Mouse (Mus musculus) stomach, postnatal 0 days (tissue): ENCODE data around the gene Epb41l1. TPM values are rescaled to one million over a fixed set of nuclear protein-coding genes. Genes with fewer than 3 reads are reported as not detected.
A peak's percentile ranks its signal among the peaks of the same experiment; 100 is the strongest.

Source experiments
- ATAC-seq: fragments of 200-750 bp; cut with Nextera tagmentation; 2 replicates; pipeline ENCODE4 v1.8.0; 2017; ENCODE audit not compliant: low FRiP score, low TSS enrichment
- DNase-seq: peaks from one replicate; pipeline ENCODE4 v3.0.0-alpha.2; 2016; ENCODE audit warnings: low spot score
- H3K27ac ChIP-seq: fragments of 300-500 bp; sonication (generic); replicated peaks from 2 replicates; pipeline ENCODE4 v1.5.1; 2014; ENCODE audit warnings: mild to moderate bottlenecking, control low read depth
- H3K27me3 ChIP-seq: fragments of 300-500 bp; sonication (generic); 2 replicates; pipeline ENCODE4 v1.6.1; 2014; ENCODE audit warnings: low read length; ENCODE audit not compliant: control insufficient read depth, insufficient read depth
- H3K36me3 ChIP-seq: fragments of 300-500 bp; sonication (generic); 2 replicates; pipeline ENCODE4 v1.6.1; 2014; ENCODE audit warnings: low read length, mixed read lengths; ENCODE audit not compliant: control insufficient read depth, insufficient read depth
- H3K4me1 ChIP-seq: fragments of 300-500 bp; sonication (generic); replicated peaks from 2 replicates; pipeline ENCODE4 v1.6.1; 2014; ENCODE audit warnings: antibody characterized with exemption; ENCODE audit not compliant: control insufficient read depth, insufficient read depth
- H3K4me2 ChIP-seq: fragments of 300-500 bp; sonication (generic); replicated peaks from 2 replicates; pipeline ENCODE4 v1.6.1; 2014; ENCODE audit warnings: low read depth, mild to moderate bottlenecking, control low read depth, moderate library complexity
- H3K4me3 ChIP-seq: fragments of 300-500 bp; sonication (generic); 2 replicates; pipeline ENCODE4 v1.5.1; 2014; ENCODE audit warnings: low read depth, low read length, control low read depth
- H3K9ac ChIP-seq: fragments of 300-500 bp; sonication (generic); 2 replicates; pipeline ENCODE4 v1.6.1; 2014; ENCODE audit warnings: mild to moderate bottlenecking, low read length, control low read depth, mixed read lengths
- H3K9me3 ChIP-seq: fragments of 300-500 bp; sonication (generic); 2 replicates; pipeline ENCODE4 v1.6.1; 2016; ENCODE audit warnings: low read length; ENCODE audit not compliant: control insufficient read depth
- CTCF ChIP-seq: IDR thresholded peaks from 2 replicates; pipeline ENCODE4 v1.5.1; 2016; ENCODE audit warnings: antibody characterized with exemption, low read depth, mild to moderate bottlenecking, moderate library complexity
- EP300 ChIP-seq: optimal IDR thresholded peaks from 2 replicates; pipeline ENCODE3; 2016; ENCODE audit warnings: antibody characterized with exemption
- WGBS: fragments of 180-500 bp; shearing (Covaris S2); extraction: QIAGEN DNeasy Blood & Tissue Kit; methylation state at CpG from one replicate; pipeline ENCODE4 v1.1.7; 2014; 5-methylcytosine and 5-hydroxymethylcytosine counted together
- polyA plus RNA-seq: library from polyadenylated mRNA; unstranded; fragments of >200 nt; fragmentation: Nextera tagmentation; extraction: Ambion mirVana; gene quantifications from 2 replicates; pipeline ENCODE4 v1.2.1, GENCODE M21; 2015

Gene Epb41l1
- polyA plus RNA-seq, 1 experiment from 2014 or later: 1.7 TPM

GRCm38 (mm10) chr2:156393155-156393828 is 27.4 kb upstream of the Epb41l1 start:
- no peak overlapping the region for H3K27ac ChIP-seq
- TF ChIP-seq EP300 (no peak), CTCF (no peak)
- H3K9me3 ChIP-seq: no peaks in the 10 kb centered on the region
- H3K4me1 ChIP-seq: no peaks in the 10 kb centered on the region
- DNase-seq (no peak), ATAC-seq (no peak)
- H3K4me2 ChIP-seq: no peak overlapping the region
- 47% methylated on average over 5 of the region's 5 CpGs for WGBS
- H3K9ac ChIP-seq: no peak overlapping the region
- no peaks in the 10 kb centered on the region for H3K27me3 ChIP-seq
- H3K4me3 ChIP-seq: peak overlapping the region; percentile 37; the same call in 1 of the 2 replicates
- no peaks in the 10 kb centered on the region for H3K36me3 ChIP-seq

DNA sequence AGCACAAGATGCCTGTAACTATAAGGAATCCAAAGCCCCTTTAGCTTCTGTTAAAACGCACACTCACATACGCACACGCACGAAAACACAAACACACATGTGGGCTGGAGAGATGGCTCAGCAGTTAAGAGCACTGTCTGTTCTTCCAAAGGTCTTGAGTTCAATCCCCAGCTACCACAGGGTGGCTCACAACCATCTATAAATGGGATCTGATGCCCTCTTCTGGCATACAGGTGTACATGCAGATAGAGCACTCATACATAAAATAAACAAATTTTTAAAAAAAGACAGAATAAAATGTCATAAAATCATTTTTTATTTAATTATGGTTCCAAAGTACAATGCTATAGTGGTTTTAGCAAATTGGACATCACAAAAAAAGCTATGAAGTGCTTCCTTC is 26.4 kb upstream of the Epb41l1 start:
- WGBS: 93% methylated on average over 4 of the region's 4 CpGs
- Histone ChIP-seq H3K4me1 (no peaks in the 10 kb centered on the region), H3K4me3 (no peak overlapping the region), H3K9ac (no peak overlapping the region), H3K4me2 (no peak overlapping the region), H3K36me3 (no peaks in the 10 kb centered on the region), H3K27me3 (no peaks in the 10 kb centered on the region), H3K27ac (no peak overlapping the region), H3K9me3 (no peaks in the 10 kb centered on the region)
- ATAC-seq (no peak), DNase-seq (no peak)
- peak; percentile 60 for TF ChIP-seq CTCF
- TF ChIP-seq EP300: no peak

GRCm38 (mm10) chr2:156396096-156396495 is 24.6 kb upstream of the Epb41l1 start:
- no peak for DNase-seq
- Histone ChIP-seq H3K4me3 (no peak overlapping the region), H3K9me3 (no peaks in the 10 kb centered on the region), H3K9ac (no peak overlapping the region), H3K4me2 (no peak overlapping the region), H3K4me1 (no peaks in the 10 kb centered on the region), H3K27ac (no peak overlapping the region), H3K27me3 (no peaks in the 10 kb centered on the region), H3K36me3 (no peaks in the 10 kb centered on the region)
- whole genome bisulfite sequencing: 82% methylated on average over 2 of the region's 2 CpGs
- no peak for TF ChIP-seq CTCF
- no peak for TF ChIP-seq EP300
- no peak for ATAC-seq

- Histone ChIP-seq H3K4me3 (no peak overlapping the region), H3K9ac (no peak overlapping the region), H3K27me3 (no peaks in the 10 kb centered on the region), H3K9me3 (no peaks in the 10 kb centered on the region), H3K36me3 (no peaks in the 10 kb centered on the region), H3K4me1 (no peaks in the 10 kb centered on the region), H3K27ac (no peak overlapping the region), H3K4me2 (no peak overlapping the region)
- no peak for ATAC-seq
- no peak for DNase-seq
- TF ChIP-seq CTCF (no peak), EP300 (no peak)
- WGBS: 92% methylated on average over 7 of the region's 7 CpGs
Observed at GRCm38 (mm10) chr2:156397988-156398387, 22.7 kb upstream of the Epb41l1 start.

DNA sequence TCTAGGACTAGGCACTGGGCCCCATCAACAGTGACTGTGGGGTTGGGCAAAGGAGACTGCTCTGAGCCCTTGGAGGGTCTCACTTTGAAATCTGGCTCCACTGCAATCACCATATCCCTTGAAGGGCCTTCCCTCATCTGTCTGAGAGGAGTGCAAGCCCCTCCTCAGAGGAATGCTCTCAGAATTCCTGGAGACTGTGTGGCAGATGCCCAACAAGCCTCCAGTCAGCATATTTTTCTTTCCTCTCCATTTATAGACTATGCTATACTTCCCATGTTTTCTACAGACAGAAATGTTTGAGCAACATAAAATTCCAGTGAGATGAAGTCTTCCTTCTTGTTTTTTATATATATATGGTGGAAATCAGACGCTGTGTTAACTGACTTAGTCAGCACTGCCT is 21.2 kb upstream of the Epb41l1 start:
- Histone ChIP-seq H3K27ac (no peak overlapping the region), H3K9ac (no peak overlapping the region), H3K9me3 (no peaks in the 10 kb centered on the region), H3K4me3 (no peak overlapping the region), H3K36me3 (no peaks in the 10 kb centered on the region), H3K4me2 (no peak overlapping the region), H3K4me1 (no peaks in the 10 kb centered on the region), H3K27me3 (no peaks in the 10 kb centered on the region)
- DNase-seq (no peak), ATAC-seq (no peak)
- 59% methylated on average over 1 of the region's 1 CpGs for WGBS
- no peak for TF ChIP-seq EP300

DNA sequence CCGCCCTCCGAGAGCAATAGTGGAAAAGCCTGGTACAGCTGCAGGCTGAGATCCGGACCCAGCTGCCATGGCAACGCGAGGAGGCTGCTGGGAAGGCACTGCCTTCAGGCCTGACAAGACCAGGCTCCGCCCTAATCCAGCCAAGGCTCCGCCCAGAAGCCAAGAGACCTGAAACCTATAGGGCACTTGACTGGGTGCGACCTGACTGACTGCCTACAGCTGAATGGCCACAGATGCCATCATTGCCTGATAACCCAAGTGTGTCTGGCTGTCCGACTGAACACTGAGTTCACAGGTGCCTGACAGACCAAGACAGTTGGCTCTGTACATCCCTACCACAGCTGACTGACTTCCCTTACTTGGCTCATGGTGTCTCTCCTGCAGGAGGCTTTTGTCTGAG is 19.4 kb upstream of the Epb41l1 start:
- Histone ChIP-seq H3K27me3 (no peaks in the 10 kb centered on the region), H3K9me3 (no peaks in the 10 kb centered on the region), H3K36me3 (no peaks in the 10 kb centered on the region), H3K9ac (no peak overlapping the region), H3K4me2 (no peak overlapping the region), H3K4me1 (no peaks in the 10 kb centered on the region), H3K4me3 (no peak overlapping the region), H3K27ac (no peak overlapping the region)
- peak; percentile 81 for DNase-seq
- peak; percentile 83 for ATAC-seq
- TF ChIP-seq CTCF (no peak), EP300 (no peak)
- WGBS: 5% methylated on average over 9 of the region's 9 CpGs
